Mouse (Mus musculus) intestine, embryonic 14.5 days (tissue): Measurements from ENCODE around the gene Zfp551. TPM values are rescaled to one million over a fixed set of nuclear protein-coding genes. Genes with fewer than 3 reads are reported as not detected.
A peak's percentile ranks its signal among the peaks of the same experiment; 100 is the strongest.

Source experiments
- ATAC-seq: fragments of 200-750 bp; cut with Nextera tagmentation; replicated peaks from 2 replicates; pipeline ENCODE4 v1.8.0; 2017; ENCODE audit warnings: low read depth, moderate number of reproducible peaks, moderate TSS enrichment, moderate library complexity; ENCODE audit not compliant: low FRiP score, low TSS enrichment
- DNase-seq: peaks from one replicate; pipeline ENCODE4 v3.0.0-alpha.2; 2018; ENCODE audit warnings: low spot score
- H3K27ac ChIP-seq: fragments of 300-500 bp; sonication (generic); 2 replicates; pipeline ENCODE4 v1.5.1; 2014; ENCODE audit warnings: low read depth, mild to moderate bottlenecking, control low read depth
- H3K27me3 ChIP-seq: fragments of 300-500 bp; sonication (generic); replicated peaks from 2 replicates; pipeline ENCODE4 v1.6.1; 2014; ENCODE audit warnings: low read length, control low read depth; ENCODE audit not compliant: control insufficient read depth, insufficient read depth
- H3K36me3 ChIP-seq: fragments of 300-500 bp; sonication (generic); 2 replicates; pipeline ENCODE4 v1.6.1; 2014; ENCODE audit warnings: low read length, control low read depth; ENCODE audit not compliant: control insufficient read depth, insufficient read depth
- H3K4me1 ChIP-seq: fragments of 300-500 bp; sonication (generic); replicated peaks from 2 replicates; pipeline ENCODE4 v1.6.1; 2014; ENCODE audit warnings: low read length, control low read depth, mixed read lengths; ENCODE audit not compliant: control insufficient read depth, insufficient read depth
- H3K4me2 ChIP-seq: fragments of 300-500 bp; sonication (generic); 2 replicates; pipeline ENCODE4 v1.6.1; 2014; ENCODE audit warnings: low read length
- H3K4me3 ChIP-seq: fragments of 300-500 bp; sonication (generic); 2 replicates; pipeline ENCODE4 v1.5.1; 2014; ENCODE audit warnings: low read depth, low read length, control low read depth, mixed read lengths
- H3K9ac ChIP-seq: fragments of 300-500 bp; sonication (generic); 2 replicates; pipeline ENCODE4 v1.6.1; 2014; ENCODE audit warnings: mild to moderate bottlenecking, low read length
- H3K9me3 ChIP-seq: fragments of 300-500 bp; sonication (generic); 2 replicates; pipeline ENCODE4 v1.6.1; 2016; ENCODE audit warnings: low read length, control low read depth; ENCODE audit not compliant: control insufficient read depth
- WGBS: fragments of 180-500 bp; shearing (Covaris S2); extraction: QIAGEN DNeasy Blood & Tissue Kit; methylation state at CpG from one replicate; pipeline ENCODE4 v1.1.7; 2014; 5-methylcytosine and 5-hydroxymethylcytosine counted together
- polyA plus RNA-seq: library from polyadenylated mRNA; unstranded; fragments of >200 nt; fragmentation: Nextera tagmentation; extraction: Ambion mirVana; gene quantifications from 2 replicates; pipeline ENCODE4 v1.2.1, GENCODE M21; 2014

The Zfp551 gene
- 4.1 and 4.5 TPM in 2 replicates for polyA plus RNA-seq

DNA sequence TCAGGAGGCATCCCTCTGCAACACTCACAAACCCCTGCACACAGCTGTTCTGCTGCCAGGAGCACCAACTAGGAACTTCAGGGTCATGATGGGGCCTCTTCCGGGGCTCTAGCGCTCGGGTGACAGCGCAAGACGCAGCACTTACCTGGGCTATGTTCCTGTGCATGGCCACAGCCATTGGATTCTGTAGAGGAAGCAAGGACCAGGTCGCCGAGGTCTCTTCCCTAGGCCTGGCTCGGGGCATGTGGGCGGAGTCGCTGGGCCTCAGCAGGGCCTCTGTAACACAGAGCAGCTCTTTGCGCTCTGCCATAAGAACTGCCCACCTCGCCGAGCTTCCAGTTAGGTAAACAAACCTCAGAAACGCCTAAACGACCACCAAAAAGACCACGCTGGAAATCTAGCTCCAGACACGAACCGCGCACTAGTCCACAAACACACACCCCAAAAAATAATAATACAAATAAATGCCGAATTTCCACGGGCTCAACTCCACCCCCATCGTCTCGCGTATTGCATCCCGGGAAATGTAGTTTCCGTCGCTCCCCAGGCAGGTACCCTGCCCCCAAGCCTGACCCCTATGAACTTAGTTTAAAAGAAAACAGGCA is at the start of gene Zfp551:
Gene Zfp551 (minus strand): TSS at position 507 of the 605 bp plus-strand sequence.
- no peaks in the 10 kb centered on the region for H3K9me3 ChIP-seq
- WGBS = under 1% methylated on average over 27 of the region's 27 CpGs
- H3K36me3 ChIP-seq = no peaks in the 10 kb centered on the region
- peak; percentile 96 for ATAC-seq
- DNase-seq = peak; percentile 83
- no peaks in the 10 kb centered on the region; the same call in 1 of the 2 replicates for H3K4me1 ChIP-seq
- peak within 1 kb of the TSS; percentile 38; the same call in 1 of the 2 replicates for H3K27ac ChIP-seq
- peak within 1 kb of the TSS; percentile 69 for H3K4me2 ChIP-seq
- peak within 1 kb of the TSS; percentile 75 for H3K9ac ChIP-seq
- no peaks in the 10 kb centered on the region for H3K27me3 ChIP-seq
- H3K4me3 ChIP-seq = peak within 1 kb of the TSS; percentile 72

DNA sequence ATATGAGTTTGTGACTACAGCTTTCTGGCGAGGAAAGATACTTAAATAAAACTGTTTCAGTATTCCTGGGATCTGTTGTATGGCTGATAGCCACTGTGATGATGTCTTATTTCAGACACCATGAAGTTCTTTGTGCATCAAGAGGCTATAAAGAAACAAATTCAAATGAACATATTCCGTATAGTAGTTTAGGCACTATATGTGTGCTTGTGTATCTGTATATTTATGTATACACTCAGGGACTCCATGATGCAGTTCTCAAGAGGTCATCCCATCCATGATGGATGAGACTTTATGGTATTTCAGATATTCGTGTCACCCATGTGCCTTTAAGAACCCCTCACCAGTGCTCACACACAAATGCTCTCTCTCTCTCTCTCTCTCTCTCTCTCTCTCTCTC is 304 bp upstream of the Zfp551 start:
- 56% methylated on average over 3 of the region's 3 CpGs for WGBS
- H3K9ac ChIP-seq = no peak overlapping the region

DNA sequence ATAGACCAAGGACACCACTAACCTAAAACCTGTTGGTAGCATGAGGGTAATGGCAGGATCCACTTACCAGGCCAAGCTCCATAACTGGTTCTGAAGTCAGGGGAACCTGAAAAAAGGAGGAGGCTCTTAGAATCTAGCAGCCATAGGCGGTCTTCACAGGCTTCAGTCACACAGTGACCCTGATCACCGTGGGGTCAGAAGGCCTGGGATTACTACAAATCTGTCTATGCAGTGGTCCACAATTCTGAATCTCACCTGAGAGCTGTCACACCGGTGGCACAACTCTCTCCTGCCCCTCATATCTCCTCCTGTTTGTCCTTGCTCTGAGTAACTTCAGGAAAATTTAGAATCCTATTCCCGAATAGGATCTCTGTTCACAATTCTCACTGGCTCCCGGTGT is 810 bp downstream of the Zfp551 start:
- Histone ChIP-seq H3K4me3 (peak overlapping the region; percentile 72), H3K4me1 (no peaks in the 10 kb centered on the region; the same call in 1 of the 2 replicates), H3K27me3 (no peaks in the 10 kb centered on the region), H3K27ac (0 out of 2 replicates have a peak overlapping the region, but pooled peaks have one; percentile 38), H3K9me3 (no peaks in the 10 kb centered on the region), H3K36me3 (peaks cover 4% of the 10 kb centered on the region), H3K9ac (peak overlapping the region; percentile 75), H3K4me2 (peak overlapping the region; percentile 69)
- WGBS = 40% methylated on average over 5 of the region's 5 CpGs
- peak; percentile 53 for DNase-seq
- ATAC-seq = peak; percentile 42; the same call in 1 of the 2 replicates

More for the DNA sequence above, 304 bp upstream of the Zfp551 start:
- 0 out of 2 replicates have a peak, but pooled peaks have one; percentile 14 for ATAC-seq
- Histone ChIP-seq H3K4me1 (no peaks in the 10 kb centered on the region; the same call in 1 of the 2 replicates), H3K36me3 (no peaks in the 10 kb centered on the region), H3K9me3 (no peaks in the 10 kb centered on the region), H3K27me3 (no peaks in the 10 kb centered on the region), H3K4me2 (peak overlapping the region; percentile 69), H3K27ac (no peak overlapping the region), H3K4me3 (peak overlapping the region; percentile 72)
- DNase-seq = no peak

DNA sequence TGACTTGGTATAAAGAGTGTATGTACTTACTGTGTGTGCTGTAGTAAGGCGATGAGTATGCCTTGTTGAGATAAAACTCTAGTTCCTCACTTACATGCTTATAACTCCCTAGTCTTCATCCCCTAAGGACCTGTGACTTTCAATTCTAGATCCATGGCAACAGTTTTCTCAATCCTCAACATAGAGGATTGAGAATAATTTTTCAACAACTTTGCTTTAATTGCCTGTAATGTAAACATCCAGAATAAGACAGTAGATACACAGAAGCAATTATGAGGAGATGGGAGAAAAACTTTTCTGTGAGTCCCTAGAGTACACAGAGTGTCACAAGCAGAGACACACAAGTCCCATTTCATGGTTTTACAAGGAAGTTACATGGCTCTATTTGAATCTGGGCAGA is 53.4 kb downstream of the Zfp551 start, which contains the start of gene Vmn1r84:
Gene Vmn1r84 (minus strand): TSS at position 101 of the 400 bp plus-strand sequence.
- no peak within 1 kb of the TSS for H3K27ac ChIP-seq
- no peak for ATAC-seq
- no peaks in the 10 kb centered on the region for H3K4me1 ChIP-seq
- no peak for DNase-seq
- no peak within 1 kb of the TSS for H3K4me2 ChIP-seq
- H3K4me3 ChIP-seq = no peak within 1 kb of the TSS
- no peaks in the 10 kb centered on the region for H3K36me3 ChIP-seq
- no peaks in the 10 kb centered on the region for H3K27me3 ChIP-seq
- 62% methylated on average over 1 of the region's 1 CpGs for WGBS
- no peaks in the 10 kb centered on the region for H3K9me3 ChIP-seq
- no peak within 1 kb of the TSS for H3K9ac ChIP-seq

Other genes with a start within 250 kb of the Zfp551 start
- gene Vmn1r80, start 233.5 kb downstream of the Zfp551 start, polyA plus RNA-seq = not detected in 2 replicates
- not detected in 2 replicates for gene Vmn1r81, start 154.5 kb downstream of the Zfp551 start, polyA plus RNA-seq
- not detected in 2 replicates for gene Vmn1r82, start 122.3 kb downstream of the Zfp551 start, polyA plus RNA-seq
- not detected in 2 replicates for gene Vmn1r83, start 93.3 kb downstream of the Zfp551 start, polyA plus RNA-seq
- not detected in 2 replicates for gene Vmn1r84, start 53.5 kb downstream of the Zfp551 start, polyA plus RNA-seq
- gene Zfp606, start 55.5 kb upstream of the Zfp551 start, polyA plus RNA-seq = 21.5 and 25.0 TPM in 2 replicates
- gene 2900092C05Rik, start 89.8 kb upstream of the Zfp551 start, polyA plus RNA-seq = not detected in 2 replicates
- gene Vmn2r53, start 186.0 kb upstream of the Zfp551 start, polyA plus RNA-seq = not detected in 2 replicates
- gene Vmn2r54, start 217.6 kb upstream of the Zfp551 start, polyA plus RNA-seq = not detected in 2 replicates